Mouse (Mus musculus) small intestine, adult 2 months (tissue): ENCODE measurements around the gene A2ml1. TPM values are rescaled to one million over a fixed set of nuclear protein-coding genes. Genes with fewer than 3 reads are reported as not detected.

Source experiments
- H3K27ac ChIP-seq: fragments of 200-500 bp; 2 replicates; pipeline ENCODE4 v1.5.1; 2012; ENCODE audit warnings: low read depth, low read length, control low read depth, inconsistent platforms; ENCODE audit not compliant: insufficient read depth
- H3K27me3 ChIP-seq: fragments of 200-500 bp; 2 replicates; pipeline ENCODE4 v1.6.1; 2012; ENCODE audit warnings: mild to moderate bottlenecking, moderate library complexity, low read length, inconsistent platforms; ENCODE audit not compliant: control insufficient read depth, insufficient read depth
- H3K36me3 ChIP-seq: fragments of 200-500 bp; 2 replicates; pipeline ENCODE4 v1.6.1; 2012; ENCODE audit warnings: mild to moderate bottlenecking, low read length, control low read depth, inconsistent platforms; ENCODE audit not compliant: control insufficient read depth, insufficient read depth
- H3K4me1 ChIP-seq: fragments of 200-500 bp; 2 replicates; pipeline ENCODE4 v1.6.1; 2012; ENCODE audit warnings: low read length, inconsistent platforms, mixed read lengths; ENCODE audit not compliant: control insufficient read depth, insufficient read depth, insufficient read length
- H3K4me3 ChIP-seq: fragments of 200-500 bp; 2 replicates; pipeline ENCODE4 v1.5.1; 2012; ENCODE audit warnings: low read depth, mild to moderate bottlenecking, control low read depth, inconsistent platforms, low read length, moderate library complexity
- CTCF ChIP-seq: fragments of 200-500 bp; IDR thresholded peaks from 2 replicates; pipeline ENCODE4 v1.5.1; 2012; ENCODE audit warnings: low read depth, mild to moderate bottlenecking, control low read depth, inconsistent platforms, low read length, moderate library complexity, mixed read lengths; ENCODE audit not compliant: insufficient replicate concordance, insufficient read length; ENCODE audit errors: extremely low read depth
- POLR2A ChIP-seq: fragments of 200-500 bp; IDR thresholded peaks from 2 replicates; pipeline ENCODE4 v1.6.1; 2012; ENCODE audit warnings: low read depth, mild to moderate bottlenecking, control low read depth, inconsistent platforms, low read length, moderate library complexity
- WGBS: fragments of 180-500 bp; shearing (Covaris S2); methylation state at CpG from one replicate; pipeline ENCODE4 v1.1.7; 2018; 5-methylcytosine and 5-hydroxymethylcytosine counted together
- polyA plus RNA-seq: library from polyadenylated mRNA; depleted of rRNA; stranded (reverse); fragments of >200 nt; gene quantifications from 2 replicates; pipeline ENCODE4 v1.2.3, GENCODE M21; 2012

Gene A2ml1
- polyA plus RNA-seq, 1 experiment: 0.34 TPM

- Histone ChIP-seq H3K27me3 (no peaks in the 10 kb centered on the region), H3K36me3 (no peaks in the 10 kb centered on the region), H3K4me3 (no peak overlapping the region), H3K4me1 (peaks cover 5% of the 10 kb centered on the region; the same call in 1 of the 2 replicates), H3K27ac (no peak overlapping the region)
- 70% methylated on average over 4 of the region's 4 CpGs for WGBS
- TF ChIP-seq POLR2A (no peak), CTCF (no peak)
Observed at GRCm38 (mm10) chr6:128528491-128528890, 52.9 kb downstream of the A2ml1 start.

- no peak overlapping the region for H3K27ac ChIP-seq
- H3K27me3 ChIP-seq: no peaks in the 10 kb centered on the region
- H3K4me3 ChIP-seq: no peak overlapping the region
- WGBS: 25% methylated on average over 1 of the region's 1 CpGs
- H3K36me3 ChIP-seq: no peaks in the 10 kb centered on the region
- peaks cover 5% of the 10 kb centered on the region; the same call in 1 of the 2 replicates for H3K4me1 ChIP-seq
- TF ChIP-seq CTCF (no peak), POLR2A (no peak)
Observed at GRCm38 (mm10) chr6:128527110-128527509, 54.3 kb downstream of the A2ml1 start.

GRCm38 (mm10) chr6:128526601-128527000 lies 54.8 kb downstream of the A2ml1 start, which contains the start of gene Pzp:
TSS of gene Pzp (minus strand) at chr6:128526720.
- Histone ChIP-seq H3K4me3 (no peak within 1 kb of the TSS), H3K27me3 (no peaks in the 10 kb centered on the region), H3K27ac (no peak within 1 kb of the TSS), H3K4me1 (peaks cover 5% of the 10 kb centered on the region; the same call in 1 of the 2 replicates), H3K36me3 (no peaks in the 10 kb centered on the region)
- TF ChIP-seq POLR2A (no peak), CTCF (no peak)
- WGBS: 59% methylated on average over 4 of the region's 4 CpGs

GRCm38 (mm10) chr6:128525801-128526200 lies 55.6 kb downstream of the A2ml1 start:
- Histone ChIP-seq H3K27me3 (no peaks in the 10 kb centered on the region), H3K4me3 (no peak overlapping the region), H3K27ac (no peak overlapping the region), H3K36me3 (no peaks in the 10 kb centered on the region), H3K4me1 (peaks cover 5% of the 10 kb centered on the region; the same call in 1 of the 2 replicates)
- WGBS: 81% methylated on average over 4 of the region's 4 CpGs
- TF ChIP-seq CTCF (no peak), POLR2A (no peak)

GRCm38 (mm10) chr6:128523360-128523759 lies 58.0 kb downstream of the A2ml1 start:
- WGBS: 90% methylated on average over 3 of the region's 3 CpGs
- Histone ChIP-seq H3K4me3 (no peak overlapping the region), H3K27ac (no peak overlapping the region), H3K27me3 (no peaks in the 10 kb centered on the region), H3K36me3 (no peaks in the 10 kb centered on the region), H3K4me1 (peaks cover 5% of the 10 kb centered on the region; the same call in 1 of the 2 replicates)
- TF ChIP-seq POLR2A: no peak
- TF ChIP-seq CTCF: no peak

- Histone ChIP-seq H3K4me1 (no peaks in the 10 kb centered on the region), H3K27me3 (no peaks in the 10 kb centered on the region), H3K4me3 (no peak overlapping the region), H3K27ac (no peak overlapping the region), H3K36me3 (no peaks in the 10 kb centered on the region)
- 86% methylated on average over 7 of the region's 7 CpGs for WGBS
- TF ChIP-seq CTCF: no peak
- TF ChIP-seq POLR2A: no peak
Observed at GRCm38 (mm10) chr6:128519159-128519558, 62.2 kb downstream of the A2ml1 start.

GRCm38 (mm10) chr6:128505676-128506236 lies 75.7 kb downstream of the A2ml1 start:
- 80% methylated on average over 2 of the region's 2 CpGs for whole genome bisulfite sequencing

More at GRCm38 (mm10) chr6:128505676-128506236, 75.7 kb downstream of the A2ml1 start:
- TF ChIP-seq CTCF (no peak), POLR2A (no peak)
- Histone ChIP-seq H3K4me3 (no peak overlapping the region), H3K36me3 (no peaks in the 10 kb centered on the region), H3K4me1 (no peaks in the 10 kb centered on the region), H3K27me3 (no peaks in the 10 kb centered on the region), H3K27ac (no peak overlapping the region)
